Mouse (Mus musculus): ENCODE measurements around the gene Sufu.

Sufu gene

GRCm38 (mm10) chr19:46470364-46471240, 73.9 kb downstream of the Sufu start:
- DNase-seq = no peak

- no peak for DNase-seq
These were observed 74.8 kb downstream of the Sufu start for GRCm38 (mm10) chr19:46471324-46472093.

DNA sequence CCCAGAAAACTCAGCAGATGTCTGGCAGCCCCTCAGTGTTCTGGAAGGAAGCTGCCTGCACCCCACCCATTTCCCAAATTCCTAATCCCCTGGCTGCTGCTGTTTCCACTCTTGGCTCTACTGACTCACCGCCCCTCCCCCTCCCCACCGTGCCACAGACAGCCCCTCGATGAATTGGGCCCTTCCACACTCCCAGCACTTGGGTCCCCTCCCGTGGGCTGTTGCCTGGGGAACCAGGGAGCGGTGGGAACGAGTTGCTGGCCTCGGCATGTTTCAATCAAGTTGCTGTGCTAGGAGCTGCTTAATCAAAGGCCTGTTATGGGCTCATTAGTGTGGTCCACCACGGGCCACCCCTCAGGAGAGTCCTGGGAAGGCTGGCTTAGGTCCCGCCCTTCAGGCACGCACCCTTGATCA, 80.7 kb downstream of the Sufu start:
- DNase-seq = peak; percentile 53

GRCm38 (mm10) chr19:46478242-46478641, 81.5 kb downstream of the Sufu start:
- no peak for DNase-seq

- no peak for DNase-seq
These were observed 82.1 kb downstream of the Sufu start for GRCm38 (mm10) chr19:46478826-46479225.

DNA sequence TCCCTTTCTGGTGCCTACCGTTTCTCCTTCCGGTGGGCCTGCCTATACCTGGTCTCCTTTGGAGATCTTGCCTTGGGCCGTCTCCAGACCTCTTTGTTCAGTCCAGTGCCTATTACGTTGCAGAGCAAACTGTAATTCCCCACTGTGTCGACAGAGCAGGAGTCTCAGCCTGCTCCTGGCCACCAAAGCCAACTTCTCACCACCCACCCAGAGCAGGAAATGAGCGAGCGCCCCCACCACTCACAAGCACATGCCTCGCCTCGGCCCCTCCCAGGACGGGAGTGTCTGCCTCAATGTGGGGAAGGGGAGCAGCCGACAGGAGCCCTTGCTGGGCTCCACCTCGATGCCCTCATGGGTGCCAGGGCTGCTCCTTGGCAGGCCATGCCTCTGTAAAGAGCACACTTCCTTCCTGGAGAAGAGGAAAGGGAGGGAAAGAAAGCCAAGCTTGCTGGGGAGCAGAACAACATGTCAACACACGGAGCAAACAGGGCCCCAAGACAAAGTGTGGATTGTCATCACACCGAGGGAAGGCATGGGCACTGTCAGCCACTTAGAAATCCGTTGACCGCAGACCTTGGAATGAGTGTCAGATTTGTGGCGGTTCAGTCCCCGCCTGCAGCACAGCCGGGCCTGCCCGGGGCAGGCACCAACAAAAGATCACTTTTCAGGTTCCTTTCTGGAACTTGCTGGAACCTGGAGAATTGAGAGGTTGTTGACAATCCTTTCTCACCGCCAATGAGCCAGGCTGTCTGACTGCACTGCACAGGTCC, 82.8 kb downstream of the Sufu start:
- DNase-seq = no peak

- no peak for DNase-seq
These were observed 84.1 kb downstream of the Sufu start for GRCm38 (mm10) chr19:46480624-46481345.

- DNase-seq = no peak
These were observed 84.7 kb downstream of the Sufu start for GRCm38 (mm10) chr19:46481352-46481751.

GRCm38 (mm10) chr19:46481756-46482155, 85.1 kb downstream of the Sufu start:
- DNase-seq = no peak

DNA sequence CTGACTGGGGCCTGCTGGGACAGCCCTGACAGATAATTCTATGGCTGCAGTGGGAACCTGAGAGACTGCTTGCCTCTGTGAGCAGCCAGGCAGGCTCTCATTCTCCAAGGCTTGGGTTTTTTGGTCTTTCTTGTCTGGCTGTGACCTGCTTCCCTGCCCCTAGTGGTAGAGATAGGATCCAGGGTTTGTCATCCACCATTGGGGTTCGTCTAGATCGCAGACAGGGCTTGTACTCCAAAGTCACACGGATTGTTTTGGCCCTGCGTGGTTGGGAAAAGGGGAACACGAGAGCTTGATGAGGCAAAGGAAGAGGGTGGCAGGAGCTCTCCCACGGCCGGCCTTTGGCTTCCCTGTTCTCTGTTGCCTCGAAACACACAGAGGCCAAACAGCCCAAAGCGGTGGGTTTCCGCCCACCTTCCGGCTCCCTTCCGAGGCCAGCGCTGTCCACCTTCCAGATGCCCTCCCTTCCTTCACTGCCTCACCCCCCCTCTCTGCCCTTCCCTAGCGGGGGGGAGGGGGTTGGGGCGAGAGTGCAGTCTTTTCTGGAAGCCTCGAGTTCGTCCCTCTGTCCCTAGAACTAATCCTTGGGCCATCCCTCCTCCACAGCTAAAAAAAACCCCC, 86.3 kb downstream of the Sufu start:
- no peak for DNase-seq

DNA sequence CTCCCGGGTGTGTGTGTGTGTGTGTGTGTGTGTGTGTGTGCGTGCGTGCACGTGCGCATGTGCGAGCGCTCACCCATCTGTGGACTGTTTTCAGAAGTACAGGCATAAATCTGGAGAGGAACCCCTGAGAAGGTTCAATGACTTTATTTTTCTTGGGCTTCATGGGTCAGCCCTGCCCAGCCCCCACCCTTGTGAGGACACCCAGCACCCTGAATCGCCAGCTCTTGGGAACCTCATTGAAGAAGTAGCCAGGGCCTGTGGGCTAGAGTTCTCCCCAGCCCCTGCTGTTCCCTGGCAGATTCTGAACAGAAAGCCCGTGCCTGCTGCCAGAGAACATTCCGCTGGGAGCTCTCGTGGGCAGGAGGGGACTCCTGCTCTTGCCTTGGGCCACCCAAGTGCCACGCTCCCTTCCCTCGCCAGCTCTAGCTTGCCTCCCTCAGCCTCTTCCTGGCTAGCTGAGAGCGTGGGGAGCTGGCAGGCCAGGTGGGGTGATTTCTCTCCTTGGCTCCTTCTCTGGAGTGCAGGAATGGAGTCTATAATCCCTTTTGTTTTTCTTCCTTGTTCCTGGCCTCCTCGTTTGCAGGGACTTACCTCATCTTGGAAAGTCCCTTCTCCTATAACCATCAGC, 87.1 kb downstream of the Sufu start:
- peak; percentile 61 for DNase-seq

- DNase-seq = peak; percentile 66
These were observed 87.8 kb downstream of the Sufu start for GRCm38 (mm10) chr19:46484518-46484917.

DNA sequence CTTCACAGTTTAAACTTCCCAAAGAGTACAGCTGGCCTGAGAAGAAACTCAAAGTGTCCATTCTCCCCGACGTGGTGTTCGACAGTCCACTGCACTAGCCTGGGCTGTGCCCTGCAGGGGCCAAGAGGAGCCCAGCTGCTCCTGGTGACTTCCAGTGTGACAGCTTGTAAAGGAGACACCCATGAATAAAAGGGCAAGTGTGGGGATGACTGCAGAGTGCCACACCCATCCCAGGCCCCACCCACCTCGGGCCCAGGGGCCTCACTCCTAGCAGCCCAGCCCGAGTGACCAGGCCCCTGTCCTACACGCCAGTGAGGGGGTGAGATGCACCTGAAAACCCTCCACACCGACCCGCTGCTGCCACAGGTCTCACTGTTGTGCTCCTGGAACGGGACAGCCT, 89.2 kb downstream of the Sufu start:
- DNase-seq = no peak

DNA sequence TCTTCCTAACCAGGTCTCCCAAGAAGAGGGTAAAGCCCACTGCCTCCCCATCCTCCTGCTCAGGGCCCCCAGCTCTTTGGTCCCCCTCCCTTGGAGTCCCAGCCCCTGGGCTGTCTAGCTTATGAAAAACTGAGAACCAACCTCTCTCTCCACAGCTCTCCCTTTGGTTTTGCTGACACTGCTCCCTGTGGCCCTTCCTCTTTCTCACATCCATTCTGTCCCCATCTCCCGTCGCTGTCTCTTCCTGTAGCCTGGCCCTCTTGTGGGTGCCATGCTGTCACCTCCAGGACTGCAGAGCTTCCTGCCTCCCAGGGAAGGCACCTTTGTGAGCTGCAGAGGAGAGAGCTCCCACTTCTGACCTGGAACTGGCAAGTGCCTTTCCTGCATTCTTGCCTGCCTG, 90.0 kb downstream of the Sufu start:
- no peak for DNase-seq

DNA sequence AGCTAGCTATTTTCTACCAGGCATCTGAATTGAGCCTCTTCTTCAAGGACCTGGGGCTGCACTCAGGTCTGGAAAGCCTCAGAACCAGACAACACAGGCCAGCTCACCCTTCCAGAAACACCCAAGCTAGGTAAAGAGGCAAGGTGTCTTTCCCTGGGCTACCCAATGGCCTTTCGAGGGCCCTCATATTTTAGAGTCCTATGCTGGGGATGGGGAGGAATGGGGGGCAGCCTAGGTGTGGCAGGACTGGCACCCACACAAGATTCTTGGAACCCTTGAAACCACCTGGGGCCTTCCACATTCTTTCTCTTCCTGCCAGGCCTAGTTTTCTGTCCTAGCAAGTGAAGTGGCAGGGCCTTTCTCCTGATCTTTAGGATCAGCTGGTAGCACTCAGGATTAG, 92.8 kb downstream of the Sufu start:
- DNase-seq = no peak

DNA sequence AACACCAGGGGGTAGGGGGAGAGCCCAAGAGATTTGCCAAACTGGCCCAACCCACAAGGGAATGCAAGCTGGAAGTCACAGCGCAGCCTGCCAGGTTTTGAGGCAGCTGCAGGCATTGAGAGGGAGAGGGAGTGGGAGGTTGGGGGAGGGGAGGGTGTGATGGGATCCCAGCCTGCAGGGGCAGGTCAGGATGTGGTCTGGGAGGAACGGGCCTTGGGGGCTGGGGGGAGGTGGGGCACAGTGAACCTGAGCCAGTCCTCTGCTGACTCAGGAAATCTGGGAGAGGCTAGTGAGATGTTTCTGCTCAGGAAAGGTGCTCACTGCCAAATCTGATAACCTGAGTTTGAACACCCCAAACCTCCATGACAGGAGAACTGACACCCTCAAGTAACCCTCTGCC, 93.9 kb downstream of the Sufu start:
- DNase-seq = no peak

DNA sequence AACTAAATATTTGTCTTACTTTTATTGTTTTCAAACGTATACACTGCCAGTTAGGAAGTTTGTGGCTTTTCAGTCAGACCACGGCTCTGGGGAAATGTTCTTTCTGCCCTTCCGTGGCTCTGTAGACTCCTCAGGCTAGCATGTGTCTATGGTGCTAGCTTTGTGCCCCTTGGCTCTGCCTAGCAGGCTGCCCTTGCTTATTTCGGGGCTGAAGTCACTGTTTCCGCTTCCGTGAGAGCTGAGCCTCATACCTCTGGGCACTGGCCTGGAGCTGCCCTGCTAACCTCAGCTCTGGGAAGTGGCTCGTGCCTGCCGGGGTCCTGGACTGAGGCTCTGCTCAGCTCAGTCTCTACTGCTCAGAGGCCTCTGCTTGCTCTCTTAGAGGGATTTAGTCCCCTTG, 98.4 kb downstream of the Sufu start:
- no peak for DNase-seq

DNA sequence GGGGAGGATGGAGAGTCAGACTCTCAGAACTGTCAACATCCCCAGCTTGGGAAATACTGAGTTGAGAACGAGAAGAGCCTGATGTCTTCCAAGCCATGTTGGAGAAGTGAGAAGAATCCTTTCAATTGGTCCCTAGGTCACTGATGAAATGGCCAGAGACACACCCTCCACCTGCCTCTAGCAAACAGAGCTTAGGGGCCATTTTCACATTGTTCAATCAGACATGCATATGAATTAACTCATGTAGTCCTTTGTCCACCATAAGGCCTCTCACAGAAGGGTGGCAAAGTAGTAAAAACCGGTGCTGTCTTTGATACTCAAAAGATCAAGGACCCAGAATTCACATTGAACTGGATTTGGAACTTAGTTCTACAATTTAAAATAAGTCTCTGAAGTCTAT, 100.5 kb downstream of the Sufu start:
- DNase-seq = no peak

DNA sequence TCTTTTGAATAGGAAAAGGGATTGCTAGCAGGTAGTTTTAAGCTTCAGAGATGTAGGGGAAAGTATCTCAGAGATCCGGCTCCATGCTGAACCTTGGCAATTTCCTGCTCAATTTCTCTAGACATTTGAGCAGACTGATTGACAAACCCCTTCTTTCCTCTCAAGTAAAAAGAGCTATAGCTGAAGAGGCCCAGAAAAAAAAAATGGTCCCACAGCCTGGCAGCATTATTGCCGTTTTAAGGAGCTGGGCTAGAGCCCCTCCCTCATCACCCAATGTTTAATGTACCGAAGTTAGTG, 102.8 kb downstream of the Sufu start:
- no peak for DNase-seq

- peak; percentile 99 for DNase-seq
These were observed 103.3 kb downstream of the Sufu start for GRCm38 (mm10) chr19:46499836-46500580.

Data from layer of hippocampus, adult 9-11 months (tissue).